Mouse (Mus musculus) liver, embryonic 11.5 days (tissue): ENCODE data around the gene Gm3045. TPM values are rescaled to one million over a fixed set of nuclear protein-coding genes. Genes with fewer than 3 reads are reported as not detected.

Source experiments
- polyA plus RNA-seq: library from polyadenylated mRNA; unstranded; fragments of >200 nt; fragmentation: Nextera tagmentation; extraction: Ambion mirVana; gene quantifications from 2 replicates; pipeline ENCODE4 v1.2.1, GENCODE M21; 2014

Gene Gm3045
- polyA plus RNA-seq, 1 experiment from 2014 or later = not detected

Other genes with a start within 250 kb of the Gm3045 start
- 1.9 and 2.2 TPM in 2 replicates for gene Tifab, start 247.7 kb upstream of the Gm3045 start, polyA plus RNA-seq
- gene Neurog1, start 174.4 kb upstream of the Gm3045 start, polyA plus RNA-seq = not detected in 2 replicates
- gene Cxcl14, start 130.0 kb upstream of the Gm3045 start, polyA plus RNA-seq = 3.0 and 5.9 TPM in 2 replicates
- gene Slc25a48, start 11.8 kb downstream of the Gm3045 start, polyA plus RNA-seq = 0.18 and 0.37 TPM in 2 replicates
- gene Il9, start 55.7 kb downstream of the Gm3045 start, polyA plus RNA-seq = not detected in 2 replicates
- 1.2 and 1.3 TPM in 2 replicates for gene Fbxl21, start 95.9 kb downstream of the Gm3045 start, polyA plus RNA-seq
- gene Lect2, start 121.9 kb downstream of the Gm3045 start, polyA plus RNA-seq = 31.8 and 34.4 TPM in 2 replicates
- 27.6 and 28.2 TPM in 2 replicates for gene Tgfbi, start 182.9 kb downstream of the Gm3045 start, polyA plus RNA-seq